Mouse (Mus musculus) megakaryocyte, adult 5-6 weeks (primary cell): ENCODE results near the gene Borcs7. TPM values are rescaled to one million over a fixed set of nuclear protein-coding genes. Genes with fewer than 3 reads are reported as not detected.

Source experiments
- ATAC-seq: 2 replicates; pipeline ENCODE4 v1.8.0; 2016; ENCODE audit warnings: mild to moderate bottlenecking, inconsistent platforms; ENCODE audit not compliant: poor library complexity, severe bottlenecking
- total RNA-seq, 2 experiments: library from RNA; stranded (forward) in 1 of 2; stranded (reverse) in 1 of 2; fragments of 153-499, 151-499 nt in 1 of 2; fragments of 221-1000, 200-1000 nt in 1 of 2; gene quantifications; 2 replicates each; pipeline versions ENCODE4 v1.2.3 to v1.2.4; 2015 to 2017

Gene Borcs7
- total RNA-seq (2015): 12.7 TPM in 2 replicates
- total RNA-seq (2017): 4.7 and 6.2 TPM in 2 replicates

DNA sequence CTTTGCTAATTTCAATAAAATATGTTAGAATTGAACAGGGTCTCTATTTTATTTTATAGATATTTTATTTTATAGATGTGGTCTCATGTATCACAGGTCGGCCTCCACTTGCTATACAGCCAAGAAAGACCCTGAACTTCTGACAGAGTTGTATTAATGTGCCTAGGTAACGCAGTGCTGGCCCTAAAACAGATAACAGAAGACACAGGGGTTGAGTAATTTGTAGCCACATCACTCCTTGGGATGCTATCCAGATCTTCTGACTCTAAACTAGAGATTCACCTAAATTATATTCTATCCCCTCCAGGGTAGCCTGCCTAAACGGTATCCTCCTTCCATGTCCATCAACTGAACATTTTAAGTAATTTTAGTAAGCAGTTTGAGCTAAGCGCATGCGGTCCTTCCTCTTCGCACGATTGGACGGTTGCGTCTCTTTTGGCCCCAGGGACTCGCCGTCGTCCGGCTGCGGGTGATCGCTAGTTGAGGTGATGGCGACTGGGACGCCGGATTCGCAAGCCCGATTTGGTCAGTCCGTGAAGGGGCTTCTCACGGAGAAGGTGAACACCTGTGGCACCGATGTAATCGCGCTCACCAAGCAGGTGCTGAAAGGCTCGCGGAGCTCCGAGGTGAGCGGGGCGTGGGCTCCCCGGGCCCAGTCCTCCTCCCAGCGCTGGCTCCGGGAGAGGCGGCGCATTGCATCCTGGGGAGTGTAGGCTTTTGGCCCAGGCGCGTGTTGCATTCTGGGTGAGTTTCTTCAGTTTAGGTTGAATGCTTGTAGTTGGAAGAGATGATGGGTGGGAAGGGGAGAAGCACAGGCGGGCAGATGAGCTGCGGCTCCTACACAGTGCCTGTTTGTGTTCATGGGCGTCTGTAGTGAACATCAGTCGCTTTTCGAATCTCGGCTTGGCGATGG, at the start of gene Borcs7:
Borcs7 (plus strand) TSS at position 447 of the 913 bp plus-strand sequence.
- peak; percentile 99 for ATAC-seq

GRCm38 (mm10) chr19:46640780-46641179, 48.9 kb upstream of the Borcs7 start:
- no peak for ATAC-seq

GRCm38 (mm10) chr19:46641420-46642085, 48.2 kb upstream of the Borcs7 start:
- no peak for ATAC-seq

DNA sequence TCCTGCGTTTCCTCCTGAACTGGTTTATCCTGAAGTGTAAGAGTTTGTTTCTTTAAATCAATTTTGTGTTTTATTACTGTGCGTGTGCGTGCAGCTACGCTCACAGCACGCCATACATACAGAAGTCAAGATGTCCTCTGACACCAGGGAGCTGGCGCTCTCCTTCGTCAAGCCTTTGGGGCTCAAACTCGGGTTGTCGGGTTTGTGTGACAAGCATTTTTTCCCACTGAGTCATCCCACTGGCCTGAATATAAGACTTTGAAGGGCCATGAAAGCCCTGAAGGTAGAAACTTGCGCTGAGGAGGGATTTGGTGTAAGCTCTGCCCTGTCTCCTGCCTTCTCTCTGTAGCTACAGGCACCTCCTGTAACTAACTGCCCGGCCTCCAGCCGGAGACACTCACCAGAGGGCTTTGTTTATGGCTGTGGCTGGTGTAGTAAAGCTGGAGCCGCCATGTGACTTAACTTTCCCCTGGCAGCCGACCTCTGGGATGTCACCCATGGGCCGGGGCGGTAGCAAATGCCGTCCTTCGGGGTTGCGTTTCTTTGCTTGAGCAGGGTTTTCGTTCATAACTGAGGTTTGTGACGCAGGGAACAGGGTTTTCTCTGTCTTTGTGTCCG, 47.5 kb upstream of the Borcs7 start:
- no peak for ATAC-seq

DNA sequence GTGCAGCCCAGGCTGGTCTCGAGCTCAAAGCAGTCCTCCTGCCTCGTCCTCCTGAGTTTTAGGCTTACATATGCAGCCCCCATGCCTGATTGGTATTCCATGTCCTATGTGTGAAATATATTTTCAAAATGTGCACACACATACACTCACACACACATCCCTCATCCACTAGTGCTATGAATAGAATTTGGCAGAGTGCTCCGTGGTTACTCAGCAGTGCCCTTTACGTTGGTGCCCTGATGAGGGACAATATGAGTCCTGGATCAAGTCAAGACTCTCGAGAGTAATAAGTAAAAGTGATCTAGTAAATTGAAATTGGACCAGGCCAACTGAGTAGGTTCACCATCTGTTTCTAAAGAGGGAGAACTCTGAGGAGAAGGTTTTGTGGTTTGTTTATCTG, 46.5 kb upstream of the Borcs7 start:
- no peak for ATAC-seq

DNA sequence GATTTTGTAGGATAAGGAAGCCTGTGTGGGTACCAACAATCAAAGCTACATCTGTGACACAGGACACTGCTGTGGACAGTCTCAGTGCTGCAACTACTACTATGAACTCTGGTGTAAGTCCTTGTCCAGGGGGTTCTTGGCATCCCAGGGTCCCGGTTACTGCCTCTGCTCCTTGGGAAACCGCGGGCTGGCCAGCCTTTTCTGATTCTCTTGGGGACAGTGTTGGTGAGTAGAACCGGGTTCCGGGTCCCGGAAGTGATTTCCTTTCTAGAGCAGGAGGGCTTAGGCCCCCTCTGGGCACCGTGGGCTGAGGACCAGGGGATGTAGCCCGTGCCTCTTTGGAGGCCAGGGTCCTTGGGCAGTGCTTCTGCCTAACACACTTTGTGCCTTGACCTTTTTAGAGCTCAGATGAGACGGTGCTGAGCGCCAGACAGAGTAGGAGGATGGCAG, 45.3 kb upstream of the Borcs7 start:
- no peak for ATAC-seq

DNA sequence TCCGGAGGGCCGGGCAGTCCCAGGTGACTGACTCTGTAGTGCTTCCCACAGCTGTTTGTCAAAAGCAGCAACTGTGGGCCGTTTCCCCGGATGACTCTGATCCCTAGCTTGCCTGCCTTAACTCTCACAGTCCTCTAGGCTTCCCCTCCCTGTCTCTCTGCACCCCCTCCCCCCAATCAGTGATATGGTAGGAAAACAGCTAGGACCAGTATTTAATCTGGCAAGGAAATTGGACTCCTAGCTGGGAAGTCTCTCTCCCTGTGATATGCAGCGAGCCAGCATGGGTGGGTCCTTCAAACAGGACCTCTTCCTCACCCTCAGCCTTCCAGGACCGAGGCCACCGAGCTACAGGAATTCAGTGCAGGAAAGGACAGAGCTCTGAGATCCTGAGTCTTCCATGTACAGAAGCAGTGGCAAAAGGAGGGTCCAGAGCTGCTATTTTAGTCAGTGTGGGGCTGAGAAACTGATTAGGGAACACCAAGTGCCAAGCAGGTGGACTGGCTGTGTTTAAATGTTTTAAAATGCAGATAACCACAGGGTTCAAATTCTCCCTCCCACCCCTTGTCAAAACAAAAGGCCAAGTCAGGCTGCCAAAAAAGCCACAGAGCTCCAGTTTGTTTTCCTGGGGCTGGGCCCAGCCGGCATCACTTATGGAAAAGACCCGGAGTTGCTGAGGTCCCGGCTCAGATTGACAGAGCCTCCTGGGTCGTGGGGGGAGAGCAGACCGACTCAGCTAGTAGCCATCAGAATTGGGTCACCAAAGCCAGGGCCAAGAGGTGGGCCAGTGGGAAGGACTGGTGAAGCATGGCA, 44.7 kb upstream of the Borcs7 start:
- no peak for ATAC-seq

DNA sequence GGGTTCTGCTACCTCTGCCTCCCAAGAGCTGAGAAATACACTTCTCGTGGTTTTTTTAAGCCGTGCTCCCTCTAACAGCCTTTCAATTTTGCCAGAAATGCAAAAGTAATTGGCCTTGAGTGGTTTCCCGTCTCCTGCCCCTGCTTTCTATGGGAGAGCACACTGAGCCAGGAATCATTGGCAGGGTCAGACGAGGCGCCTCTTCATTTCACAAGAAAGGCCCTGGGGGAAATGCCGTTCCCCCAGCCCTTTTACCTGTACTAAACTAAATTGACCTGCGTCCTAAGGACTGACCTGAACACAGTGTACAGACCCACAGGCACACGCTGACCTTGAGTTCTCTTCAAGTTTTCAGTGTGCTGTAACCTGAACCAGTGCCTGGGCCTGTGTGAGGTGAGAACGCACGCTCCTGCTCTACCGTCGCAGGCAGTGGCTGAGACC, 43.6 kb upstream of the Borcs7 start:
- no peak for ATAC-seq

DNA sequence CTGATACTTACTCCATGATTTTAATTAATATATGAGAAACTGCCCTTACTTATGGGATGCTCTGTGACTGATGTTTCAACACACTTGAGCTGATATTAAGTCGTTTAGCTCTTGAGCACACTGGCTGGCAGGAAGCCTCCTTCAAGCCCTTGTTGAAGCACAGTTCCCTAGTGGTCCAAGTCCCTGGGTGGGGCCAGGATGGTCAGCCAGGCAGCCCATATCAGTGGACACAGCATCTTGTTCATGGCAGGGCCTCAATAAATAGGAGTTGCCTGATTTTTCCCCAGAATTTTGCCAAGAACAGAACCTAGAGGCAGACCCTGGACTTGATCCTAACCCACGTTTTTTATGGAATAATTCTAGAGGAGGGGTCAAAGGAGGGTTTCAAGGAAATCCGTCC, 42.5 kb upstream of the Borcs7 start:
- no peak for ATAC-seq

DNA sequence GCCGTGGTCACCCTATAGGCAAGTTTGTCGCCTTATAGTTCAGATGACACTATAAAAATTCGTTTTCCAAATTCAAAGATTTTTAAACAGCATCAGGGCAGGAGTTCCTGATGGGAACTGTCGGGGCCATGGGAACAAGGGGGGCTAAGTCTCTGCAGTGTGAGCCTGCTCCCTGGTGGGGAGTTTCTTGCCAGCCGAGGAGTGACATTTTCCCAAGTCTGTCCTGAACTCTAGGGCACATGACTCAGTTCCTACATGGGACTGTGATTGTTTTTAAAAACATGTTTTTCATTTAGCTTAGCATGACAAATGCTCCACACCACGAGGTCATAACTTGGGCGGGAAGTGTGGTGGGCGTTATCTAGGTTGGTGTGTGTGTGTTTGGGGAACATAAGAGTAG, 41.9 kb upstream of the Borcs7 start:
- no peak for ATAC-seq

DNA sequence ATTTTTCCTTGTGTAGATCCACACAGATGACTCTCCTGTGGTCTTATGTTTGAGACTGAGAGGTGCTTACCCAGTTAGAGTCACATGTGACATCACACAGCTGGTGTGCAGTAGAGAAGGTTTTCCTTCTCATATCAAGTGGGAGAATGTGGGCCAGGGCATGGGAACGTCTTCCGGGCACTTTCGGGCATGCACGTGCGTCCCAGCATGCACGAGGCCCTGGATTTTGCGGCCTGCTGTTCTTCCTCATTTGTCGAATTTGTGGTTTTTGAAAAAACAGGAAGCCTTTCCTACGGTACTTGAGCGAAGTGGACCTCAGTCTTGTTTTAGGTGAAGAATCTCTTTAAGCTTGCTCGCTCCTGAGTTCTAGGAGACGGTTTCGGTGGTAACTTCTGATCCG, 41.1 kb upstream of the Borcs7 start:
- peak; percentile 93 for ATAC-seq

GRCm38 (mm10) chr19:46653188-46653587, 36.5 kb upstream of the Borcs7 start:
- no peak for ATAC-seq

- peak; percentile 66 for ATAC-seq
Measured at GRCm38 (mm10) chr19:46653616-46654235, 36.0 kb upstream of the Borcs7 start.

DNA sequence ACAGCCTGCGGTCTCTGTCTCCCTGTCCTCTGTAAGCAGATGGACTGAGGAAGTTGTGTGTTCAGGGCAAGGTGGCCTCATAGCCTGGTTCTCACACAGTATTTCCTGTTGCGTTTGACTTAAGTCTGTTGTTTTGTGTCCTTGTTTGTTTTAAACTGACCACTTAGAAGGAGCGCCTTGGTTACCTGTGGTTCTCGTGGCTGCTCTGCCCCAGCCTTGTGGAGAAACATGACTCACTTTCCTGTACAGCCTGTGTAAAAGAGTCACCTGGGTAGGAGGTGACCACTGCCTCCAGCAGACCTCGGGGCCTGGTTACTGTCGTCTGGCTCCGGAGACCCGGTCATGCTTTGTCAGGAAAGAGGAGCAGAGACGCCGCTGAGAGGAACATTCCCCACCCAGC, 34.1 kb upstream of the Borcs7 start:
- peak; percentile 61 for ATAC-seq

DNA sequence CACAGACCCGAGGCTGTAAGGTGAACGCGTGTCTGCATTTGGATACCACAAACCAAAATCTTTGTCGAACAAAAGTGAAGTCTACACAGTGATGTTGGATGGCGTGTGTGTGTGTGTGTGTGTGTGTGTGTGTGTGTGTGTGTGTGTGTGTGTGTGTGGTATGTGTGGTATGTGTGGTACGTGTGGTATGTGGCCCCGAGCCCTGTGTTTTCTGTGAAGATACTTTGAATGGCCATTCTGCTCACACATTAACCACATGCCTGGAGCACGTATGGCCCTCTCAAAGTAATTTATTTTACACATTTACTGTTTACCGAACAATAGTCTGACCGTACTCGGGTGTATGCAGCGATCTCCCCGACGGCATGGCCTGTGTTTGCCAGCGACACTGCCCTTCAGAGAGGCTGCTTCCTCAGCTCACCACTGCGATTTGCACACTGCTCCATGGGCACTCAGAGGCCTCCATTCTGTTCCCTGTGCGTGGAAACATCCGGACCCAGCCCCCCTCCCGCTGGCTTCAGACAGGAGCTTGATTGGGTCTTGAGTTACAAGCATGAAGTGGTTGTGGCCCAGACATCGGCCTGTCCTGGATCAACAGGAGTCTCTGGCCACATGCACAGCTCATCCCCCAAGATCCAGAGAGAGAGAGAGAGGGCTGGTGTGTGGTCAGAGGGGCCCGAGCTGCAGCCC, 33.4 kb upstream of the Borcs7 start:
- no peak for ATAC-seq

- ATAC-seq: no peak
Measured at GRCm38 (mm10) chr19:46657339-46658020, 32.2 kb upstream of the Borcs7 start.

GRCm38 (mm10) chr19:46658348-46658747, 31.4 kb upstream of the Borcs7 start:
- no peak for ATAC-seq

DNA sequence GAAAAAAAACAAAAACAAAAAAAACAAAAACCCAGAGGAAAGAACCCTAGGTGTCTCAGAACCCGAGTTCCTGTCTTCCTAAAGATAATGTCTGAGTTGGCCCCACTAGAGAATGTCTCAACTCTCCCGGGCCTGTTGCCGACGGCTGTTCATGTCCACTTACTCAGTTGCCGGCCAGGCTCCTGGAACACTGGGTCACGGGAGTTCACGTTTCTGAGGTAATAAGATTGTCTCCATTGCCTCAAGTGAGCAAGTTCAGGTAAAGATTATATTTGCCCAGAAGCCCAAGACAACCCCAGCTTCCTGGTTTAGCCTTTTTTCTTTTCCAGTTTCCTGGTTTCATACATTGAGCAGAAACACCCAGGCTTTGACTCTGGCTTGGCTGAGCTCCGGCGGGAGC, 30.9 kb upstream of the Borcs7 start:
- ATAC-seq: no peak

DNA sequence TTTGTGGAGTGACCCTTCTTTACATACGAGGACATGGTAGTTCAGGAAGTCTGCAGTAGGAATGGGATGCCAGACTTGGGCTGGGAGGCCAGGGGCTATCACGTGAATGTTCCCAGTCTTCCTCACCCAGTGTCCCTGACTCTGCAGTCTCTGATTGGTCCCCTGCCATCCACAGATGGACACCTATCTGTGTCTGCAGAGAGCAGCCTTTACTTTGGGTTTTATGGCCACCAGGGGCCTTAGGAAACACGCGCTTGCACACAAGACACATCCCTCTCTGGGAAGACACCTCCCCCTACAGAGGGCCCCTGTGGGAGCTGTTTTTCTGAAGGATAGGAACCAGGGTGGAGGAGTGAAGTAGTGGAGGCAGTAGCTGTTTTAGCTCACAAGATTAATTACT, 28.2 kb upstream of the Borcs7 start:
- no peak for ATAC-seq
